Mouse (Mus musculus): Measurements from ENCODE around the gene Vps37b. TPM values are rescaled to one million over a fixed set of nuclear protein-coding genes. Genes with fewer than 3 reads are reported as not detected.
"Not testable (repeated sequence)": the region's sequence is repeated elsewhere in the genome, so short reads cannot be mapped to it uniquely, and the experiment has no call there.

Gene Vps37b
- 10 to 100 TPM; 38.4 to 41.6 TPM for total RNA-seq (2021)
- long read RNA-seq, transcript Vps37b-201 (4 exons, 2,522 nt) = major isoform, 62 of 96 reads
- long read RNA-seq, partial matches to known transcripts = 0 of 96 reads
- long read RNA-seq, other reads (novel, unspliced or antisense) = 34 of 96 reads

- DNase-seq (ENCODE audit: low spot score in 2 of 2) = peak; percentile 93 to 95
Observed at GRCm38 (mm10) chr5:124032001-124032508, at the start of gene Vps37b. Gene Vps37b, minus strand, starts transcription at chr5:124032270.

- DNase-seq (ENCODE audit: low spot score in 2 of 2) = no peak
Observed at GRCm38 (mm10) chr5:124079880-124080279, 47.8 kb upstream of the Vps37b start.

GRCm38 (mm10) chr5:124078794-124079416 lies 46.8 kb upstream of the Vps37b start:
- DNase-seq (ENCODE audit: low spot score in 2 of 2) = peak; percentile 79 to 80

GRCm38 (mm10) chr5:124077856-124078460 lies 45.9 kb upstream of the Vps37b start:
- no peak for DNase-seq (ENCODE audit: low spot score in 2 of 2)

- no peak for DNase-seq (ENCODE audit: low spot score in 2 of 2)
Observed at GRCm38 (mm10) chr5:124077241-124077640, 45.2 kb upstream of the Vps37b start.

GRCm38 (mm10) chr5:124076559-124076958 lies 44.5 kb upstream of the Vps37b start:
- no peak for DNase-seq (ENCODE audit: low spot score in 2 of 2)

- no peak for DNase-seq (ENCODE audit: low spot score in 2 of 2)
Observed at GRCm38 (mm10) chr5:124075716-124076115, 43.6 kb upstream of the Vps37b start.

GRCm38 (mm10) chr5:124074845-124075307 lies 42.8 kb upstream of the Vps37b start:
- DNase-seq (ENCODE audit: low spot score in 2 of 2) = no peak

- DNase-seq (ENCODE audit: low spot score in 2 of 2) = no peak
Observed at GRCm38 (mm10) chr5:124073682-124074081, 41.6 kb upstream of the Vps37b start.

GRCm38 (mm10) chr5:124069657-124070056 lies 37.6 kb upstream of the Vps37b start:
- DNase-seq (ENCODE audit: low spot score in 2 of 2) = no peak

- peak in 1 of 2 experiments; percentile 60 for DNase-seq (ENCODE audit: low spot score in 2 of 2)
Observed at GRCm38 (mm10) chr5:124062037-124062824, 30.2 kb upstream of the Vps37b start.

GRCm38 (mm10) chr5:124059677-124060076 lies 27.6 kb upstream of the Vps37b start:
- DNase-seq (ENCODE audit: low spot score in 2 of 2) = no peak

- DNase-seq (ENCODE audit: low spot score in 2 of 2) = no peak
Observed at GRCm38 (mm10) chr5:124058749-124059148, 26.7 kb upstream of the Vps37b start.

- no peak for DNase-seq (ENCODE audit: low spot score in 2 of 2)
Observed at GRCm38 (mm10) chr5:124056956-124057355, 24.9 kb upstream of the Vps37b start.

- DNase-seq (ENCODE audit: low spot score in 2 of 2) = no peak
Observed at GRCm38 (mm10) chr5:124056219-124056618, 24.1 kb upstream of the Vps37b start.

GRCm38 (mm10) chr5:124052641-124053040 lies 20.6 kb upstream of the Vps37b start:
- DNase-seq (ENCODE audit: low spot score in 2 of 2) = not testable (repeated sequence)

- DNase-seq (ENCODE audit: low spot score in 2 of 2) = no peak
Observed at GRCm38 (mm10) chr5:124051899-124052491, 19.9 kb upstream of the Vps37b start.

GRCm38 (mm10) chr5:124050095-124051050 lies 18.3 kb upstream of the Vps37b start:
- DNase-seq (ENCODE audit: low spot score in 2 of 2) = no peak

- no peak for DNase-seq (ENCODE audit: low spot score in 2 of 2)
Observed at GRCm38 (mm10) chr5:124049249-124050045, 17.4 kb upstream of the Vps37b start.
